Mouse (Mus musculus): ENCODE results near the gene Itpkc. TPM values are rescaled to one million over a fixed set of nuclear protein-coding genes. Genes with fewer than 3 reads are reported as not detected.

The Itpkc gene
- polyA plus RNA-seq, 1 experiment from 2014 or later: 6.0 TPM

- H3K36me3 ChIP-seq (ENCODE audit: control insufficient read depth, insufficient read depth, low read length): 0 out of 2 replicates have a peak, but pooled peaks cover 2% of the 10 kb centered on the region
- H3K9ac ChIP-seq (ENCODE audit: low read depth, low read length): peak within 1 kb of the TSS; percentile 59
- ATAC-seq: peak; percentile 97
- WGBS: 0% methylated on average over 53 of the region's 53 CpGs
- peaks cover 9% of the 10 kb centered on the region for H3K4me1 ChIP-seq (ENCODE audit: control insufficient read depth, insufficient read depth, low read length)
- peak within 1 kb of the TSS; percentile 64 for H3K4me2 ChIP-seq (ENCODE audit: low read length)
- H3K4me3 ChIP-seq (ENCODE audit: low read depth, low read length): peak within 1 kb of the TSS; percentile 53
- no peaks in the 10 kb centered on the region for H3K27me3 ChIP-seq (ENCODE audit: control insufficient read depth, insufficient read depth, low read depth, low read length)
- peak within 1 kb of the TSS; percentile 84 for H3K27ac ChIP-seq (ENCODE audit: low read length)
- H3K9me3 ChIP-seq (replicated peaks; ENCODE audit: control insufficient read depth, low read length, poor library complexity, severe bottlenecking): no peaks in the 10 kb centered on the region
Measured at GRCm38 (mm10) chr7:27178324-27179216, 49.9 kb downstream of the Itpkc start, which contains the start of gene Rab4b. Gene Rab4b, minus strand, starts transcription at chr7:27178896.

DNA sequence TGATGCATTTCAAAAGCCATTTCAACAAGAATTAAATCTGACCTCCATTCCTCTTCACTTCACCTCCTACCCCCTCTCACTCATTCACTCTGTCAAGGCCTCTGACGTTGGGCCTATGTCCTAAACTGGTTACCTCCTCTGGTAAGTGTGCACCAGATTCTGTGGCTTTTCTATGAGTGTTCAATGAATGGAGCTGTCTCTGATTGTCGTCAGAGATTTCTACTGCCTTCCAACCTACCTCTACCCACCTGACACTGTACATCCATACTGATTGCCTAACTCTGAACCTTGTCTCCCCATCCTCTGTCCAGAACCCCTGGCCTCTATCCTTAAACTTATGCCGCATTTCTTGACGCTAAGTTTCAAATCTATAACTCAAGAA lies 50.5 kb downstream of the Itpkc start:
- Histone ChIP-seq H3K36me3 (ENCODE audit: control insufficient read depth, insufficient read depth, low read length) (0 out of 2 replicates have a peak, but pooled peaks cover 5% of the 10 kb centered on the region), H3K9me3 (replicated peaks; ENCODE audit: control insufficient read depth, low read length, poor library complexity, severe bottlenecking) (no peaks in the 10 kb centered on the region), H3K9ac (ENCODE audit: low read depth, low read length) (peak overlapping the region; percentile 50), H3K27me3 (ENCODE audit: control insufficient read depth, insufficient read depth, low read depth, low read length) (no peaks in the 10 kb centered on the region), H3K4me2 (ENCODE audit: low read length) (peak overlapping the region; percentile 64), H3K4me1 (ENCODE audit: control insufficient read depth, insufficient read depth, low read length) (peaks cover 9% of the 10 kb centered on the region), H3K4me3 (ENCODE audit: low read depth, low read length) (peak overlapping the region; percentile 53), H3K27ac (ENCODE audit: low read length) (peak overlapping the region; percentile 84)
- ATAC-seq: peak; percentile 12; the same call in 1 of the 2 replicates
- WGBS: 19% methylated on average over 4 of the region's 4 CpGs

DNA sequence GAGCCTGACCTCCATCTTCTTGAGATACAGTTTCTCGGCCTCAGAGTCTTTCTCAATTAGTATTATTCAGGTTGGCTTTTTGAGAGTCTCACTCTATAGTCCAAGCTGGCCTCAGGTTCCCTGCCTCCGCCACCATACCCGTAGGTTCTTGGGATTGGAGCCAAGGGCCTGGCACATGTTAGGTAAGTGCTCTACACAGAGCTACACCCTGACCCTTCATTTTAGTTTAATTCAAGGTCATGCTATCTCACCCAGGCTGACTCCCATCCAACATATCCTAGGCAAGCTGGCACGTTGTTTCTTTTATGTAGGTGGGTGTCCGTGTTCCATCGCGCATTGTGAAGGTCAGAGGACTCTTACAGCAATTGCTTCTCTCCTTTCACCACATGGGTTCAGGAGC lies 53.6 kb downstream of the Itpkc start:
- Histone ChIP-seq H3K9ac (ENCODE audit: low read depth, low read length) (no peak overlapping the region), H3K27me3 (ENCODE audit: control insufficient read depth, insufficient read depth, low read depth, low read length) (no peaks in the 10 kb centered on the region), H3K27ac (ENCODE audit: low read length) (no peak overlapping the region), H3K4me2 (ENCODE audit: low read length) (no peak overlapping the region), H3K36me3 (ENCODE audit: control insufficient read depth, insufficient read depth, low read length) (peaks cover 23% of the 10 kb centered on the region), H3K4me1 (ENCODE audit: control insufficient read depth, insufficient read depth, low read length) (peaks cover 9% of the 10 kb centered on the region), H3K9me3 (replicated peaks; ENCODE audit: control insufficient read depth, low read length, poor library complexity, severe bottlenecking) (no peaks in the 10 kb centered on the region), H3K4me3 (ENCODE audit: low read depth, low read length) (no peak overlapping the region)
- 95% methylated on average over 7 of the region's 7 CpGs for WGBS
- no peak for ATAC-seq

DNA sequence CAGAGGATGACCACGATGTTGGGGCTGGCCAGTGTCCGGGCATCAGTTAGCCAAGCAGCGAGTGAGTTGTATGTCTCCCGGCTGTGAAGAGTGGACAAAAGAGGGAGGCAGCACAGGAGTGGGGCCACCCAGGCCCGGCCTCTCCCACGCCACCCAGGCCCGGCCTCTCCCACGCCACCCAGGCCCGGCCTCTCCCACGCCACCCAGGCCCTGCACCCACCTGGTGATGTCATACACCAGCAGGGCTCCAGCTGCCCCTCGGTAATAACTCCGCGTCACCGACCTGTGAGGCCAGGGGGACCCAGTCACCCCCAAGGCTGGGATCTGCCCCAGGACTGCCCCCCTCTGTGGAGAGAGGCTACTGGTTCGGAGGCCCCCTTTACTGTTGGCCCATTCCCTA lies 54.0 kb downstream of the Itpkc start:
- WGBS: 96% methylated on average over 15 of the region's 15 CpGs
- no peak overlapping the region for H3K4me3 ChIP-seq (ENCODE audit: low read depth, low read length)
- H3K9me3 ChIP-seq (replicated peaks; ENCODE audit: control insufficient read depth, low read length, poor library complexity, severe bottlenecking): no peaks in the 10 kb centered on the region
- ATAC-seq: no peak
- H3K36me3 ChIP-seq (ENCODE audit: control insufficient read depth, insufficient read depth, low read length): peaks cover 23% of the 10 kb centered on the region
- peaks cover 9% of the 10 kb centered on the region for H3K4me1 ChIP-seq (ENCODE audit: control insufficient read depth, insufficient read depth, low read length)
- no peaks in the 10 kb centered on the region for H3K27me3 ChIP-seq (ENCODE audit: control insufficient read depth, insufficient read depth, low read depth, low read length)
- H3K27ac ChIP-seq (ENCODE audit: low read length): no peak overlapping the region
- no peak overlapping the region for H3K9ac ChIP-seq (ENCODE audit: low read depth, low read length)
- H3K4me2 ChIP-seq (ENCODE audit: low read length): no peak overlapping the region

- ATAC-seq: no peak
- 98% methylated on average over 3 of the region's 3 CpGs for WGBS
- Histone ChIP-seq H3K27ac (ENCODE audit: low read length) (no peak overlapping the region), H3K4me1 (ENCODE audit: control insufficient read depth, insufficient read depth, low read length) (peaks cover 7% of the 10 kb centered on the region), H3K36me3 (ENCODE audit: control insufficient read depth, insufficient read depth, low read length) (peaks cover 25% of the 10 kb centered on the region), H3K4me3 (ENCODE audit: low read depth, low read length) (no peak overlapping the region), H3K9me3 (replicated peaks; ENCODE audit: control insufficient read depth, low read length, poor library complexity, severe bottlenecking) (no peaks in the 10 kb centered on the region), H3K9ac (ENCODE audit: low read depth, low read length) (no peak overlapping the region), H3K27me3 (ENCODE audit: control insufficient read depth, insufficient read depth, low read depth, low read length) (no peaks in the 10 kb centered on the region), H3K4me2 (ENCODE audit: low read length) (no peak overlapping the region)
Measured at GRCm38 (mm10) chr7:27170981-27171380, 57.5 kb downstream of the Itpkc start.

GRCm38 (mm10) chr7:27168371-27168770 lies 60.1 kb downstream of the Itpkc start:
- no peaks in the 10 kb centered on the region for H3K27me3 ChIP-seq (ENCODE audit: control insufficient read depth, insufficient read depth, low read depth, low read length)
- no peak overlapping the region for H3K27ac ChIP-seq (ENCODE audit: low read length)
- WGBS: 93% methylated on average over 5 of the region's 5 CpGs
- H3K9ac ChIP-seq (ENCODE audit: low read depth, low read length): no peak overlapping the region
- no peak overlapping the region for H3K4me3 ChIP-seq (ENCODE audit: low read depth, low read length)
- no peak overlapping the region for H3K4me2 ChIP-seq (ENCODE audit: low read length)
- H3K4me1 ChIP-seq (ENCODE audit: control insufficient read depth, insufficient read depth, low read length): peaks cover 31% of the 10 kb centered on the region
- H3K36me3 ChIP-seq (ENCODE audit: control insufficient read depth, insufficient read depth, low read length): peaks cover 30% of the 10 kb centered on the region
- ATAC-seq: no peak
- no peaks in the 10 kb centered on the region for H3K9me3 ChIP-seq (replicated peaks; ENCODE audit: control insufficient read depth, low read length, poor library complexity, severe bottlenecking)

GRCm38 (mm10) chr7:27167475-27168094 lies 60.9 kb downstream of the Itpkc start:
- ATAC-seq: peak; percentile 3; the same call in 1 of the 2 replicates
- WGBS: 78% methylated on average over 11 of the region's 11 CpGs
- H3K4me2 ChIP-seq (ENCODE audit: low read length): peak overlapping the region; percentile 95
- no peaks in the 10 kb centered on the region for H3K9me3 ChIP-seq (replicated peaks; ENCODE audit: control insufficient read depth, low read length, poor library complexity, severe bottlenecking)
- H3K9ac ChIP-seq (ENCODE audit: low read depth, low read length): peak overlapping the region; percentile 92
- H3K36me3 ChIP-seq (ENCODE audit: control insufficient read depth, insufficient read depth, low read length): peaks cover 23% of the 10 kb centered on the region
- H3K27ac ChIP-seq (ENCODE audit: low read length): peak overlapping the region; percentile 98
- peaks cover 39% of the 10 kb centered on the region for H3K4me1 ChIP-seq (ENCODE audit: control insufficient read depth, insufficient read depth, low read length)
- peak overlapping the region; percentile 80 for H3K4me3 ChIP-seq (ENCODE audit: low read depth, low read length)
- no peaks in the 10 kb centered on the region for H3K27me3 ChIP-seq (ENCODE audit: control insufficient read depth, insufficient read depth, low read depth, low read length)

DNA sequence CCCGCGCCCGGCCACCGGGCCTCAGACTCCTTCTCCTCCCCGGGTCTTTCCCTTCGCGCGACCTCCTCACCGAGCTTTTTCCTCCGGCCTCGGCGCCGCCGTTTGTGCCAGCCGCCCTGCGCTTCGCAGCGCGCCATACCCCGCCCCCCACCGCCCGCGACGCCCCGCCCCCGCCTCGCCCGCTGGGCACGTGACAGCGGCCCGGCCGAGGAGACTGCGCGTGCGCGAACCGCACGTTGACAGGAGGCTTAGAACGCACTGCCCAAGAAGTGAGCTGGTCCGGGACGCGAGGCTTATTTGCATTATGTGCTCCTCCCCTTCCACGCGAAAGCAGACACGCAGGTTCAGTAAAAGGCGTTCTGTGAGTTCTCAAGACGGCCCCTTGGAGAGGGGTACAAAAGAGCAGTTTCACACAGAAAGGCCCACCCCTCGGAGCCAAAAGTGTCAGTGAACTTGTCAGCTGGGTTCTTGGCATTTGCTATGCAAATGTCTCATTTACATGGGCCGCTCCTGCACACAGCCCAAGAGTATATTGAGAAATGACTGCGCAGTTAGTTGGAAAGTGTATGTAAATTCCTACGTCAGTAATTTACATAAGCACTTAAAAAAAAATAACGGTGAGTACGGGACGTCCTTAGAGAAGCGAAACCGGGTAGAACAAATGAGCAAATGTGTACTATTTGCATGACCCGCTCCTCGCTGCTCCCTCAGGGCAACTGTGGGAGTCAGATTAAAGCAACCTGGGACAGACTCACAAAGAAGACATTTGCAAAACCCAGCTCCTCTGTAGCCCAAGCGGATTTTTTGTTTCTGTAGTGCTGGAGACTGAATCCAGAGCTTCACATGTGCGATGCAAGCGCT lies 61.6 kb downstream of the Itpkc start, which contains the start of gene Egln2:
Gene Egln2, minus strand, starts transcription at position 189 of the 861 bp plus-strand sequence.
- H3K4me1 ChIP-seq (ENCODE audit: control insufficient read depth, insufficient read depth, low read length): peaks cover 46% of the 10 kb centered on the region
- H3K27me3 ChIP-seq (ENCODE audit: control insufficient read depth, insufficient read depth, low read depth, low read length): no peaks in the 10 kb centered on the region
- ATAC-seq: peak; percentile 83
- peak within 1 kb of the TSS; percentile 80 for H3K4me3 ChIP-seq (ENCODE audit: low read depth, low read length)
- peak within 1 kb of the TSS; percentile 98 for H3K27ac ChIP-seq (ENCODE audit: low read length)
- peak within 1 kb of the TSS; percentile 92 for H3K9ac ChIP-seq (ENCODE audit: low read depth, low read length)
- H3K4me2 ChIP-seq (ENCODE audit: low read length): peak within 1 kb of the TSS; percentile 95
- no peaks in the 10 kb centered on the region for H3K9me3 ChIP-seq (replicated peaks; ENCODE audit: control insufficient read depth, low read length, poor library complexity, severe bottlenecking)
- WGBS: under 1% methylated on average over 61 of the region's 61 CpGs
- H3K36me3 ChIP-seq (ENCODE audit: control insufficient read depth, insufficient read depth, low read length): peaks cover 16% of the 10 kb centered on the region

All from midbrain, embryonic 16.5 days (tissue).